Mouse (Mus musculus): Measurements from ENCODE around the gene Cenph.
A peak's percentile ranks its signal among the peaks of the same experiment; 100 is the strongest.
"Not testable (repeated sequence)": the region's sequence is repeated elsewhere in the genome, so short reads cannot be mapped to it uniquely, and the experiment has no call there.

Cenph gene

GRCm38 (mm10) chr13:100775252-100776055 lies at the start of gene Cenph:
Gene Cenph (minus strand): TSS chr13:100775899.
- DNase-seq (ENCODE audit: low read depth, low spot score): peak; percentile 88

- no peak for DNase-seq (ENCODE audit: low read depth, low spot score)
Observed at GRCm38 (mm10) chr13:100824916-100825315, 49.2 kb upstream of the Cenph start.

- no peak for DNase-seq (ENCODE audit: low read depth, low spot score)
Observed at GRCm38 (mm10) chr13:100824306-100824705, 48.6 kb upstream of the Cenph start.

- no peak for DNase-seq (ENCODE audit: low read depth, low spot score)
Observed at GRCm38 (mm10) chr13:100823863-100824262, 48.2 kb upstream of the Cenph start.

GRCm38 (mm10) chr13:100814451-100814850 lies 38.8 kb upstream of the Cenph start:
- DNase-seq (ENCODE audit: low read depth, low spot score): no peak

- no peak for DNase-seq (ENCODE audit: low read depth, low spot score)
Observed at GRCm38 (mm10) chr13:100805776-100806175, 30.1 kb upstream of the Cenph start.

GRCm38 (mm10) chr13:100797171-100797570 lies 21.5 kb upstream of the Cenph start:
- DNase-seq (ENCODE audit: low read depth, low spot score): no peak

- no peak for DNase-seq (ENCODE audit: low read depth, low spot score)
Observed at GRCm38 (mm10) chr13:100789083-100789482, 13.4 kb upstream of the Cenph start.

- DNase-seq (ENCODE audit: low read depth, low spot score): not testable (repeated sequence)
Observed at GRCm38 (mm10) chr13:100788057-100788456, 12.4 kb upstream of the Cenph start.

GRCm38 (mm10) chr13:100787316-100788010 lies 11.8 kb upstream of the Cenph start:
- DNase-seq (ENCODE audit: low read depth, low spot score): no peak

GRCm38 (mm10) chr13:100786414-100786867 lies 10.7 kb upstream of the Cenph start, which contains the start of gene Ccnb1:
Gene Ccnb1 (minus strand): TSS chr13:100786570.
- DNase-seq (ENCODE audit: low read depth, low spot score): peak; percentile 93

- no peak for DNase-seq (ENCODE audit: low read depth, low spot score)
Observed at GRCm38 (mm10) chr13:100785806-100786413, 10.2 kb upstream of the Cenph start.

- DNase-seq (ENCODE audit: low read depth, low spot score): no peak
Observed at GRCm38 (mm10) chr13:100777491-100777890, 1.8 kb upstream of the Cenph start.

GRCm38 (mm10) chr13:100776710-100777109 lies 1.0 kb upstream of the Cenph start:
- no peak for DNase-seq (ENCODE audit: low read depth, low spot score)

- no peak for DNase-seq (ENCODE audit: low read depth, low spot score)
Observed at GRCm38 (mm10) chr13:100776056-100776419, 339 bp upstream of the Cenph start.

GRCm38 (mm10) chr13:100774704-100775103 lies 995 bp downstream of the Cenph start:
- no peak for DNase-seq (ENCODE audit: low read depth, low spot score)

GRCm38 (mm10) chr13:100755329-100755728 lies 20.4 kb downstream of the Cenph start:
- no peak for DNase-seq (ENCODE audit: low read depth, low spot score)

GRCm38 (mm10) chr13:100754186-100754585 lies 21.5 kb downstream of the Cenph start:
- DNase-seq (ENCODE audit: low read depth, low spot score): no peak

GRCm38 (mm10) chr13:100753011-100753410 lies 22.7 kb downstream of the Cenph start:
- DNase-seq (ENCODE audit: low read depth, low spot score): no peak

- no peak for DNase-seq (ENCODE audit: low read depth, low spot score)
Observed at GRCm38 (mm10) chr13:100752529-100752928, 23.2 kb downstream of the Cenph start.

- no peak for DNase-seq (ENCODE audit: low read depth, low spot score)
Observed at GRCm38 (mm10) chr13:100751402-100751801, 24.3 kb downstream of the Cenph start.

GRCm38 (mm10) chr13:100750799-100751198 lies 24.9 kb downstream of the Cenph start:
- DNase-seq (ENCODE audit: low read depth, low spot score): no peak
